Mouse (Mus musculus): ENCODE data around the gene Fam219b.

The Fam219b gene

GRCm38 (mm10) chr9:57537044-57537727, at the start of gene Fam219b:
Gene Fam219b, plus strand, starts transcription at chr9:57537528.
- DNase-seq (ENCODE audit: low spot score) = peak; percentile 92

GRCm38 (mm10) chr9:57487807-57488206, 49.5 kb upstream of the Fam219b start:
- no peak for DNase-seq (ENCODE audit: low spot score)

GRCm38 (mm10) chr9:57493532-57493931, 43.8 kb upstream of the Fam219b start:
- no peak for DNase-seq (ENCODE audit: low spot score)

- DNase-seq (ENCODE audit: low spot score) = no peak
Observed at GRCm38 (mm10) chr9:57494970-57495369, 42.4 kb upstream of the Fam219b start.

- no peak for DNase-seq (ENCODE audit: low spot score)
Observed at GRCm38 (mm10) chr9:57497236-57497635, 40.1 kb upstream of the Fam219b start.

- DNase-seq (ENCODE audit: low spot score) = no peak
Observed at GRCm38 (mm10) chr9:57498536-57498935, 38.8 kb upstream of the Fam219b start.

GRCm38 (mm10) chr9:57501452-57501851, 35.9 kb upstream of the Fam219b start:
- no peak for DNase-seq (ENCODE audit: low spot score)

- DNase-seq (ENCODE audit: low spot score) = no peak
Observed at GRCm38 (mm10) chr9:57501861-57502260, 35.5 kb upstream of the Fam219b start.

GRCm38 (mm10) chr9:57502911-57503621, 34.3 kb upstream of the Fam219b start:
- no peak for DNase-seq (ENCODE audit: low spot score)

- DNase-seq (ENCODE audit: low spot score) = no peak
Observed at GRCm38 (mm10) chr9:57503622-57504380, 33.5 kb upstream of the Fam219b start, which contains the start of gene Rpp25. Gene Rpp25, plus strand, starts transcription at chr9:57504026.

GRCm38 (mm10) chr9:57504381-57504700, 33.0 kb upstream of the Fam219b start:
- no peak for DNase-seq (ENCODE audit: low spot score)

- DNase-seq (ENCODE audit: low spot score) = no peak
Observed at GRCm38 (mm10) chr9:57504891-57505290, 32.4 kb upstream of the Fam219b start.

- no peak for DNase-seq (ENCODE audit: low spot score)
Observed at GRCm38 (mm10) chr9:57505700-57506099, 31.6 kb upstream of the Fam219b start.

- no peak for DNase-seq (ENCODE audit: low spot score)
Observed at GRCm38 (mm10) chr9:57510577-57510976, 26.8 kb upstream of the Fam219b start.

- peak; percentile 73 for DNase-seq (ENCODE audit: low spot score)
Observed at GRCm38 (mm10) chr9:57517113-57517512, 20.2 kb upstream of the Fam219b start.

- DNase-seq (ENCODE audit: low spot score) = no peak
Observed at GRCm38 (mm10) chr9:57520375-57521055, 16.8 kb upstream of the Fam219b start.

- peak; percentile 92 for DNase-seq (ENCODE audit: low spot score)
Observed at GRCm38 (mm10) chr9:57521056-57521911, 16.0 kb upstream of the Fam219b start, which contains the start of gene Cox5a. Gene Cox5a, plus strand, starts transcription at chr9:57521274.

GRCm38 (mm10) chr9:57522114-57522860, 15.0 kb upstream of the Fam219b start:
- DNase-seq (ENCODE audit: low spot score) = no peak

GRCm38 (mm10) chr9:57522861-57523246, 14.5 kb upstream of the Fam219b start:
- no peak for DNase-seq (ENCODE audit: low spot score)

- no peak for DNase-seq (ENCODE audit: low spot score)
Observed at GRCm38 (mm10) chr9:57523754-57524153, 13.6 kb upstream of the Fam219b start.

- DNase-seq (ENCODE audit: low spot score) = no peak
Observed at GRCm38 (mm10) chr9:57524439-57524838, 12.9 kb upstream of the Fam219b start.
